22 mouse cellular contexts compared by ENCODE assay signal in genomic region chr19:34312151-34312728, GRCm38 (mm10). TPM values are rescaled to one million over a fixed set of nuclear protein-coding genes. Genes with fewer than 3 reads are reported as not detected.
A peak's percentile ranks its signal among the peaks of the same experiment; 100 is the strongest.
DNase-seq lines count a peak whose midpoint lies in the region; ATAC-seq and TF ChIP-seq lines count a peak whose summit lies in the region.
"Had no signal": no experiment of that assay in that cellular context is flagged by ENCODE, and none has a peak within 500 bp of the region (broad histone marks: within the 10 kb centered on the region; RNA-seq: fewer than 3 reads in every experiment).

No protein-coding gene starts in this region.

- 49% methylated on average over 5 of the region's 5 CpGs for WGBS in embryonic facial prominence, embryonic 11.5 days
- 55% methylated on average over 5 of the region's 5 CpGs for WGBS in embryonic facial prominence, embryonic 10.5 days
- 62% methylated on average over 5 of the region's 5 CpGs for WGBS in lung, adult 2 months

- peak; percentile 23 for DNase-seq in embryonic facial prominence, embryonic 11.5 days (ENCODE audit: low spot score)
- DNase-seq in embryonic facial prominence, embryonic 10.5 days (ENCODE audit: low spot score) = no peak
- DNase-seq in lung, adult 2 months = no peak
- DNase-seq in lung, postnatal 36 days = no peak
- DNase-seq in forelimb bud, embryonic 11.5 days (ENCODE audit: low read depth, low spot score) = peak; percentile 7
- peak; percentile 69 for DNase-seq in thymus, postnatal 4 days
- DNase-seq in urinary bladder, postnatal 10 days (ENCODE audit: low spot score) = no peak
- DNase-seq: adrenal gland, adult 8-10 months; cerebellum, adult 11-12 months; gastrocnemius, postnatal 14 days; kidney, postnatal 10 days; lung, postnatal 14 days; right cerebral cortex, postnatal 14 days had no signal

- H3K4me3 ChIP-seq in embryonic facial prominence, embryonic 11.5 days (ENCODE audit: low read depth, low read length) = no peak overlapping the region
- H3K4me3 ChIP-seq in embryonic facial prominence, embryonic 10.5 days = no peak overlapping the region
- H3K4me3 ChIP-seq in lung, adult 2 months (replicated peaks; ENCODE audit: extremely low read depth, low read depth, low read length) = no peak overlapping the region
- H3K4me3 ChIP-seq: forebrain, embryonic 10.5 days; hindbrain, embryonic 12.5 days; left cerebral cortex, adult 2 months; limb, embryonic 10.5 days; neural tube, embryonic 13.5 days had no signal

- H3K27ac ChIP-seq in embryonic facial prominence, embryonic 11.5 days (replicated peaks; ENCODE audit: low read depth, low read length) = no peak overlapping the region
- no peak overlapping the region for H3K27ac ChIP-seq in embryonic facial prominence, embryonic 10.5 days (replicated peaks)
- H3K27ac ChIP-seq: forebrain, embryonic 10.5 days; hindbrain, embryonic 12.5 days; left cerebral cortex, adult 2 months; limb, embryonic 10.5 days; liver, embryonic 14.5 days; neural tube, embryonic 13.5 days had no signal

- no peak for TF ChIP-seq POLR2A in lung, adult 2 months (IDR thresholded peaks at IDR 0.05; ENCODE audit: borderline replicate concordance, extremely low read depth, low read depth, low read length)

- no peaks in the 10 kb centered on the region for H3K4me1 ChIP-seq in embryonic facial prominence, embryonic 11.5 days (ENCODE audit: control insufficient read depth, insufficient read depth, low read length)
- H3K4me1 ChIP-seq in embryonic facial prominence, embryonic 10.5 days = no peaks in the 10 kb centered on the region
- no peaks in the 10 kb centered on the region; the same call in 1 of the 2 replicates for H3K4me1 ChIP-seq in lung, adult 2 months (ENCODE audit: control insufficient read depth, insufficient read depth, low read length)
- H3K4me1 ChIP-seq: forebrain, embryonic 10.5 days; hindbrain, embryonic 12.5 days; limb, embryonic 10.5 days; neural tube, embryonic 13.5 days had no signal

- H3K4me2 ChIP-seq in embryonic facial prominence, embryonic 11.5 days (ENCODE audit: low read depth, low read length) = no peak overlapping the region
- H3K4me2 ChIP-seq: hindbrain, embryonic 12.5 days; neural tube, embryonic 13.5 days had no signal

- H3K36me3 ChIP-seq in embryonic facial prominence, embryonic 11.5 days (replicated peaks; ENCODE audit: control insufficient read depth, insufficient read depth, low read depth, low read length) = no peaks in the 10 kb centered on the region
- no peaks in the 10 kb centered on the region for H3K36me3 ChIP-seq in embryonic facial prominence, embryonic 10.5 days (replicated peaks)
- H3K36me3 ChIP-seq: forebrain, embryonic 10.5 days; G1E; hindbrain, embryonic 12.5 days; limb, embryonic 10.5 days; neural tube, embryonic 13.5 days had no signal

- H3K27me3 ChIP-seq in embryonic facial prominence, embryonic 11.5 days (ENCODE audit: control insufficient read depth, insufficient read depth, low read length) = no peaks in the 10 kb centered on the region
- H3K27me3 ChIP-seq in embryonic facial prominence, embryonic 10.5 days (replicated peaks; ENCODE audit: low read depth, poor library complexity, severe bottlenecking) = no peaks in the 10 kb centered on the region
- H3K27me3 ChIP-seq: hindbrain, embryonic 12.5 days; neural tube, embryonic 13.5 days had no signal

- no peaks in the 10 kb centered on the region for H3K9me3 ChIP-seq in embryonic facial prominence, embryonic 11.5 days (replicated peaks; ENCODE audit: control insufficient read depth, low read length)
- no peaks in the 10 kb centered on the region for H3K9me3 ChIP-seq in embryonic facial prominence, embryonic 10.5 days
- H3K9me3 ChIP-seq: forebrain, embryonic 10.5 days; G1E; hindbrain, embryonic 12.5 days; limb, embryonic 10.5 days; neural tube, embryonic 13.5 days had no signal

- H3K9ac ChIP-seq in embryonic facial prominence, embryonic 11.5 days (replicated peaks; ENCODE audit: low read length) = no peak overlapping the region
- H3K9ac ChIP-seq: hindbrain, embryonic 12.5 days; liver, embryonic 14.5 days; neural tube, embryonic 13.5 days had no signal

- ATAC-seq in embryonic facial prominence, embryonic 11.5 days (replicated peaks; ENCODE audit: insufficient number of reproducible peaks, low FRiP score, low TSS enrichment, low read depth) = no peak
- ATAC-seq: inflammation-experienced regulatory T-cells, adult 6 months had no signal

- TF ChIP-seq CTCF in lung, adult 2 months (IDR thresholded peaks at IDR 0.05; ENCODE audit: insufficient read depth, low read length) = peak; percentile 24; the same call in 1 of the 2 replicates

RNA-seq across cellular contexts. Expression of gene Fas, which starts 21.8 kb away (rescaled TPM):
- 0.74 and 1.8 TPM in 2 replicates for polyA plus RNA-seq in embryonic facial prominence, embryonic 11.5 days (2014; fragmentation: Nextera tagmentation; extraction: Ambion mirVana)
- polyA plus RNA-seq in embryonic facial prominence, embryonic 10.5 days (2016; fragmentation: Nextera tagmentation; extraction: Ambion mirVana) = 0.57 and 0.82 TPM in 2 replicates
- polyA plus RNA-seq in lung, adult 2 months (2012; rRNA removed) = 9.2 and 10.0 TPM in 2 replicates
- polyA plus RNA-seq: forebrain, embryonic 10.5 days; G1E; testis, adult 2 months had no signal

RNA-seq across cellular contexts. Expression of gene Acta2, which starts 56.9 kb away (rescaled TPM):
- 53.3 and 59.8 TPM in 2 replicates for polyA plus RNA-seq in embryonic facial prominence, embryonic 11.5 days (2014; fragmentation: Nextera tagmentation; extraction: Ambion mirVana)
- polyA plus RNA-seq in embryonic facial prominence, embryonic 10.5 days (2016; fragmentation: Nextera tagmentation; extraction: Ambion mirVana) = 18.6 and 24.2 TPM in 2 replicates
- 337 and 584 TPM in 2 replicates for polyA plus RNA-seq in lung, adult 2 months (2012; rRNA removed)
- polyA plus RNA-seq: G1E had no signal

Comparison
In these comparisons a context has a peak if more than half of its experiments do, and no peak if none do; other contexts are left out.
1. DNase-seq: peak in embryonic facial prominence, embryonic 11.5 days (single experiment), forelimb bud, embryonic 11.5 days (single experiment) and thymus, postnatal 4 days (single experiment); none in embryonic facial prominence, embryonic 10.5 days (single experiment), lung, adult 2 months (single experiment), lung, postnatal 36 days (single experiment) and urinary bladder, postnatal 10 days (single experiment).